Mouse (Mus musculus) forebrain, embryonic 14.5 days (tissue): Measurements from ENCODE around the gene Fmo4. TPM values are rescaled to one million over a fixed set of nuclear protein-coding genes. Genes with fewer than 3 reads are reported as not detected.

Experiments used
- ATAC-seq: fragments of 200-750 bp; cut with Nextera tagmentation; 2 replicates; pipeline ENCODE4 v1.8.0; 2017; ENCODE audit warnings: mild to moderate bottlenecking, moderate library complexity
- DNase-seq: peaks from one replicate; pipeline ENCODE4 v3.0.0-alpha.2; 2015; ENCODE audit warnings: low spot score
- H3K27ac ChIP-seq: fragments of 300-500 bp; sonication (generic); 2 replicates; pipeline ENCODE4 v1.5.1; 2014; ENCODE audit warnings: low read depth, mild to moderate bottlenecking, control low read depth, low read length, moderate library complexity
- H3K27me3 ChIP-seq: fragments of 300-500 bp; sonication (generic); replicated peaks from 2 replicates; pipeline ENCODE4 v1.6.1; 2014; ENCODE audit warnings: low read length, control low read depth, mixed read lengths; ENCODE audit not compliant: control insufficient read depth, insufficient read depth
- H3K36me3 ChIP-seq: fragments of 300-500 bp; sonication (generic); 2 replicates; pipeline ENCODE4 v1.6.1; 2014; ENCODE audit warnings: low read length, control low read depth; ENCODE audit not compliant: control insufficient read depth, insufficient read depth
- H3K4me1 ChIP-seq: fragments of 300-500 bp; sonication (generic); 2 replicates; pipeline ENCODE4 v1.6.1; 2014; ENCODE audit warnings: antibody characterized with exemption, low read length, control low read depth; ENCODE audit not compliant: control insufficient read depth, insufficient read depth
- H3K4me2 ChIP-seq: fragments of 300-500 bp; sonication (generic); 2 replicates; pipeline ENCODE4 v1.6.1; 2014; ENCODE audit warnings: mild to moderate bottlenecking, control low read depth, low read length
- H3K4me3 ChIP-seq: fragments of 300-500 bp; sonication (generic); 2 replicates; pipeline ENCODE4 v1.5.1; 2014; ENCODE audit warnings: low read depth, low read length, control low read depth
- H3K9ac ChIP-seq: fragments of 300-500 bp; sonication (generic); 2 replicates; pipeline ENCODE4 v1.6.1; 2014; ENCODE audit warnings: mild to moderate bottlenecking, low read length, control low read depth, moderate library complexity
- H3K9me3 ChIP-seq: fragments of 300-500 bp; sonication (generic); replicated peaks from 2 replicates; pipeline ENCODE4 v1.6.1; 2016; ENCODE audit warnings: low read length, control low read depth, mixed read lengths; ENCODE audit not compliant: control insufficient read depth
- WGBS: fragments of 180-500 bp; shearing (Covaris S2); extraction: QIAGEN DNeasy Blood & Tissue Kit; methylation state at CpG from one replicate; pipeline ENCODE4 v1.1.7; 2014; 5-methylcytosine and 5-hydroxymethylcytosine counted together
- polyA plus RNA-seq: library from polyadenylated mRNA; unstranded; fragments of >200 nt; fragmentation: Nextera tagmentation; extraction: Ambion mirVana; gene quantifications from 2 replicates; pipeline ENCODE4 v1.2.1, GENCODE M21; 2014

The Fmo4 gene
- polyA plus RNA-seq, 1 experiment from 2014 or later = 0.22 TPM

GRCm38 (mm10) chr1:162777943-162778538, 35.7 kb downstream of the Fmo4 start:
- ATAC-seq (no peak), DNase-seq (no peak)
- no peak overlapping the region for H3K4me2 ChIP-seq
- no peak overlapping the region for H3K27ac ChIP-seq
- no peak overlapping the region for H3K4me3 ChIP-seq
- no peaks in the 10 kb centered on the region for H3K9me3 ChIP-seq
- no peaks in the 10 kb centered on the region for H3K36me3 ChIP-seq
- H3K4me1 ChIP-seq = no peaks in the 10 kb centered on the region
- H3K27me3 ChIP-seq = no peaks in the 10 kb centered on the region
- H3K9ac ChIP-seq = no peak overlapping the region
- WGBS = 91% methylated on average over 5 of the region's 5 CpGs

DNA sequence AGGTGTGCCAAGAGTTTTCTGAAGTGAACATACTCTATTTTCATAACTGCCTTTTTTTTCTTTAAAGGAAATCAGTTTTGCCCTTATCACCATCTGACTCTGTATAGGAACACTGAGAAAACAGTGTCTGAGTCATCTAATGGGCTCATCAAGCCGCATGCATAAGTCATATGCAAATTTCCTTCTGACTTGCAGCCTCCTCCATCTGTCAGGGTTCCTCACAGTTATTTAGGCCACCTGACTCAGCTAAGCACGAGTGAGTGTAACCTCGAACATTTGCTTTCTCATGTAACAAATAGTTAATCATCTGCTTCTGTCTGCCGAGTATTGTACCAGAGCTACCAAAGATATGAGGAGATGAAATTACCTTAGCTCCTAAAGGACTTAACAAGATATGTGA, 40.1 kb downstream of the Fmo4 start:
- ATAC-seq = peak; percentile 86; the same call in 1 of the 2 replicates
- 63% methylated on average over 4 of the region's 4 CpGs for WGBS
- peak; percentile 56 for DNase-seq

DNA sequence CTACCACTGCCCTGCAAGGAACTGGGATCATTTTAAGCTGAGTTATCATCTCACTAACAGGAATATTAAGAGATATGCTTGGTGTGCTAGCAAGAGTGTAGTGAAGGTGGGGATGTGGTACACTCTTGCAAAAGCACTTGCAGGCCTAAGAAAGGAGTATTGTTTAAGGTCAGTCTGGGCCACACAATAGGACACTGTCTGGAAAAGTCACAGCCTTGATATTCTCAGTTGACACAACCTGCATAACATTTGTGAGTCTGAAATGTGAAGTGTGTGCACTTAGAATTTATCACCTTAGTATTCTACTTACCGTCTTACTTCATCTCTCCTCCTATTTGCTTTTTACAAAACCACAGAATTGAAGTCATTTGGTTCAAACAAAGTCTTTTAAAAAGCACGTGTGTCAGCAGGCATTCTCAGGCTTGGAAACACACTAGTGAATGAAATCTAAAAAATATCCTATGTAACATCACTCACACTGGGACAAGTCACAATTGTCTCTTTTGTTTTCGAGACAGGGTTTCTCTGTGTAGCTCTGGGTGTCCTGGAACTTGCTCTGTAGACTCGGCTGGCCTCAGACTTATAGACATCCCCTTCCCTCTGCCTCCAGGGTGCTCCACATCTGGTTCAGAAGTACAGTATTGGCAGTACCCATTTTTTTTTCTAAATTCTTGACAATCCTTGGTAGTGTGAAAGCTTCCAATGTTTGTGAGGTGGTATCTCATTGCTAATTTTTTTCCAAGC, 42.0 kb downstream of the Fmo4 start:
- Histone ChIP-seq H3K4me2 (no peak overlapping the region), H3K9ac (no peak overlapping the region), H3K27ac (no peak overlapping the region), H3K9me3 (no peaks in the 10 kb centered on the region), H3K4me1 (no peaks in the 10 kb centered on the region), H3K36me3 (no peaks in the 10 kb centered on the region), H3K4me3 (no peak overlapping the region), H3K27me3 (no peaks in the 10 kb centered on the region)
- 60% methylated on average over 4 of the region's 4 CpGs for WGBS
- no peak for ATAC-seq
- no peak for DNase-seq

More for the DNA sequence above, 40.1 kb downstream of the Fmo4 start:
- no peaks in the 10 kb centered on the region for H3K27me3 ChIP-seq
- no peaks in the 10 kb centered on the region for H3K36me3 ChIP-seq
- no peaks in the 10 kb centered on the region for H3K4me1 ChIP-seq
- H3K4me3 ChIP-seq = no peak overlapping the region
- no peak overlapping the region for H3K4me2 ChIP-seq
- H3K27ac ChIP-seq = no peak overlapping the region
- no peaks in the 10 kb centered on the region for H3K9me3 ChIP-seq
- no peak overlapping the region for H3K9ac ChIP-seq

DNA sequence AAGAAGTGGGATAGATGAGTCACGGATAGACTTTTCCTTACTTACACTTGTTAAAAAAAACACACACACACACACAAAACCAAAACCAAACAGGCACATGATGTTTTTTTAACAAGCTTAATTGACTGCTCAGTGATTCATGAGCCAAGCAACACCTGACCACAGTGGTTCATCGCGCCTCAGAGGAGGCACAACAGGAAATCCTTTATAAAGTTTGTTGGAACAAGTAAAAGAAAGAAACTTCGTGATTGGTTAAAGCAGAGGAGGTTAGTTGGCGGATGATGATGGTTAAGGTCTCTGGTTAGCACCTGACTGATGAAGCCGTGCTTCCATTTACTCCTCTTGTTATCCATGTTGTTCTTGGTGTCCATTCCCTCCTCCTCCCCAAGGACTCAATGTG, 61.8 kb downstream of the Fmo4 start:
- Histone ChIP-seq H3K4me3 (no peak overlapping the region), H3K9ac (no peak overlapping the region), H3K27me3 (no peaks in the 10 kb centered on the region), H3K36me3 (no peaks in the 10 kb centered on the region), H3K4me2 (no peak overlapping the region), H3K9me3 (no peaks in the 10 kb centered on the region), H3K4me1 (no peaks in the 10 kb centered on the region), H3K27ac (no peak overlapping the region)
- no peak for ATAC-seq
- WGBS = 87% methylated on average over 6 of the region's 6 CpGs
- no peak for DNase-seq

- no peak for ATAC-seq
- H3K4me2 ChIP-seq = no peak overlapping the region
Observed at GRCm38 (mm10) chr1:162749607-162750006, 64.2 kb downstream of the Fmo4 start.

GRCm38 (mm10) chr1:162748761-162749160, 65.0 kb downstream of the Fmo4 start:
- 90% methylated on average over 5 of the region's 5 CpGs for WGBS
- Histone ChIP-seq H3K4me3 (no peak overlapping the region), H3K9ac (no peak overlapping the region), H3K4me1 (no peaks in the 10 kb centered on the region), H3K27ac (no peak overlapping the region), H3K9me3 (no peaks in the 10 kb centered on the region), H3K36me3 (no peaks in the 10 kb centered on the region), H3K4me2 (no peak overlapping the region), H3K27me3 (no peaks in the 10 kb centered on the region)
- no peak for ATAC-seq
- DNase-seq = no peak

More at GRCm38 (mm10) chr1:162749607-162750006, 64.2 kb downstream of the Fmo4 start:
- H3K9ac ChIP-seq = no peak overlapping the region
- no peak overlapping the region for H3K27ac ChIP-seq
- H3K9me3 ChIP-seq = no peaks in the 10 kb centered on the region
- no peaks in the 10 kb centered on the region for H3K4me1 ChIP-seq
- no peak for DNase-seq
- no peak overlapping the region for H3K4me3 ChIP-seq
- no peaks in the 10 kb centered on the region for H3K36me3 ChIP-seq
- H3K27me3 ChIP-seq = no peaks in the 10 kb centered on the region
- WGBS = 78% methylated on average over 7 of the region's 7 CpGs

Other genes with a start within 250 kb of the Fmo4 start
- gene Vamp4, start 243.5 kb downstream of the Fmo4 start, polyA plus RNA-seq = 52.3 and 64.6 TPM in 2 replicates
- gene Myoc, start 174.8 kb downstream of the Fmo4 start, polyA plus RNA-seq = not detected in 2 replicates
- not detected in 2 replicates for gene Myocos, start 155.8 kb downstream of the Fmo4 start, polyA plus RNA-seq
- gene Prrc2c, start 73.4 kb downstream of the Fmo4 start, polyA plus RNA-seq = 100 and 130 TPM in 2 replicates
- gene Fmo1, start 52.6 kb upstream of the Fmo4 start, polyA plus RNA-seq = 18.1 and 24.8 TPM in 2 replicates
- gene Fmo2, start 84.8 kb upstream of the Fmo4 start, polyA plus RNA-seq = 0.06 and 0.64 TPM in 2 replicates
- gene Fmo6, start 123.5 kb upstream of the Fmo4 start, polyA plus RNA-seq = not detected in 2 replicates
- gene Fmo3, start 170.6 kb upstream of the Fmo4 start, polyA plus RNA-seq = not detected in 2 replicates